Mouse (Mus musculus): ENCODE measurements around the gene Helq. TPM values are rescaled to one million over a fixed set of nuclear protein-coding genes. Genes with fewer than 3 reads are reported as not detected.

Gene Helq
- total and polyA plus RNA-seq, 3 experiments = 22.7 to 32.2 TPM; not detected in 1

DNA sequence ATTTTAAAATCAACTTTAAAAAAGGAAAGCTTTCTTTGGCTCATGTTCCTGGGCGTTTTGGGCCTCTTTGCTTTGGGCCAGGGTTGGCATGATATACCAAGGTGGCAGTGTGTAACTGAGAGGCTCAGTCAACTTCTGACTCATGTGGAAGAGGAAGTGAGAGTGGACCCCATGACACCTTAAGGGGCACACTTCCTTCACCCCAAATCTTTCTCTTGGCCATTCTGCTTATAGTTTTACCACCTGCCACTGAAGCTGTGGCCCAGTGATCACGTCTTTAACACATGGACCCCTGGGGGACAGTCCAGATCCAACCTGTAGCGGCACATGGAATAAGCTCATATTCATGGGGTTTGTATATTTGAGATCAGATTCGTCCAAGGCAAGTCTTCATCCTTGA, 72.4 kb downstream of the Helq start:
- Histone ChIP-seq H3K27ac (ENCODE audit: control insufficient read depth, low read depth, low read length) (no peak overlapping the region), H3K9ac (ENCODE audit: control insufficient read depth, low read depth, low read length, poor library complexity, severe bottlenecking) (no peak overlapping the region), H3K9me3 (replicated peaks; ENCODE audit: insufficient read depth, low read length) (no peaks in the 10 kb centered on the region), H3K27me3 (ENCODE audit: control insufficient read depth in 1 of 2, insufficient read depth in 2 of 2, low read length in 2 of 2) (no peaks in the 10 kb centered on the region), H3K4me1 (ENCODE audit: control insufficient read depth in 1 of 2, insufficient read depth in 2 of 2, low read length in 2 of 2) (no peaks in the 10 kb centered on the region), H3K79me2 (ENCODE audit: control insufficient read depth, insufficient read depth, low read length, poor library complexity) (no peaks in the 10 kb centered on the region), H3K4me3 (ENCODE audit: control insufficient read depth in 1 of 2, insufficient read depth in 1 of 2, low read depth in 2 of 2, low read length in 2 of 2) (no peak overlapping the region), H3K36me3 (ENCODE audit: control insufficient read depth in 1 of 2, insufficient read depth in 2 of 2, low read length in 2 of 2) (no peaks in the 10 kb centered on the region)
- DNase-seq (ENCODE audit: low read depth, low spot score) = no peak
- TF ChIP-seq CTCF (IDR thresholded peaks at IDR 0.05 in 2 of 3, conservative IDR thresholded peaks at IDR 0.05 in 1 of 3; ENCODE audit: control insufficient read depth in 1 of 3, insufficient read depth in 1 of 3, low read depth in 2 of 3, low read length in 3 of 3, poor library complexity in 1 of 3, severe bottlenecking in 1 of 3) = no peak

- H3K79me2 ChIP-seq (ENCODE audit: control insufficient read depth, insufficient read depth, low read length, poor library complexity) = no peaks in the 10 kb centered on the region
- H3K4me1 ChIP-seq (ENCODE audit: control insufficient read depth in 1 of 2, insufficient read depth in 2 of 2, low read length in 2 of 2) = no peaks in the 10 kb centered on the region
- TF ChIP-seq NRF1 (IDR thresholded peaks at IDR 0.05; ENCODE audit: insufficient read depth, low read depth, low read length, poor library complexity, severe bottlenecking) (no peak), BHLHE40 (IDR thresholded peaks at IDR 0.05; ENCODE audit: borderline replicate concordance, low read depth, low read length) (no peak), TBP (IDR thresholded peaks at IDR 0.05; ENCODE audit: low read depth, low read length) (no peak), USF1 (IDR thresholded peaks at IDR 0.05; ENCODE audit: low read depth, low read length) (no peak), GABPA (IDR thresholded peaks at IDR 0.05; ENCODE audit: low read depth, low read length) (no peak), NELFE (IDR thresholded peaks at IDR 0.05; ENCODE audit: low read depth, low read length) (no peak), RCOR1 (IDR thresholded peaks at IDR 0.05; ENCODE audit: low read depth, low read length) (no peak), MEF2A (IDR thresholded peaks at IDR 0.05; ENCODE audit: extremely low read depth, insufficient replicate concordance, low read depth, low read length, poor library complexity, severe bottlenecking) (no peak), USF2 (IDR thresholded peaks at IDR 0.05; ENCODE audit: borderline replicate concordance in 1 of 2, insufficient read depth in 1 of 2, low read depth in 1 of 2, low read length in 2 of 2) (no peak), TCF12 (IDR thresholded peaks at IDR 0.05; ENCODE audit: low read depth, low read length) (no peak)
- H3K9ac ChIP-seq (ENCODE audit: control insufficient read depth, low read depth, low read length, poor library complexity, severe bottlenecking) = no peak within 1 kb of the TSS
- H3K27me3 ChIP-seq (ENCODE audit: control insufficient read depth in 1 of 2, insufficient read depth in 2 of 2, low read length in 2 of 2) = no peaks in the 10 kb centered on the region; a peak in 1 of 4 replicates
- H3K27ac ChIP-seq (ENCODE audit: control insufficient read depth, low read depth, low read length) = no peak within 1 kb of the TSS
- no peak within 1 kb of the TSS for H3K4me3 ChIP-seq (ENCODE audit: control insufficient read depth in 1 of 2, insufficient read depth in 1 of 2, low read depth in 2 of 2, low read length in 2 of 2)
- no peaks in the 10 kb centered on the region for H3K36me3 ChIP-seq (ENCODE audit: control insufficient read depth in 1 of 2, insufficient read depth in 2 of 2, low read length in 2 of 2)
- H3K9me3 ChIP-seq (replicated peaks; ENCODE audit: insufficient read depth, low read length) = no peaks in the 10 kb centered on the region
- DNase-seq (ENCODE audit: low read depth, low spot score) = no peak
Observed at GRCm38 (mm10) chr5:100719235-100720088, 78.9 kb downstream of the Helq start, which contains the start of gene Hpse. Gene Hpse (minus strand): TSS chr5:100719716.

GRCm38 (mm10) chr5:100716762-100717161, 81.6 kb downstream of the Helq start:
- H3K27me3 ChIP-seq (ENCODE audit: control insufficient read depth in 1 of 2, insufficient read depth in 2 of 2, low read length in 2 of 2) = no peaks in the 10 kb centered on the region; a peak in 1 of 4 replicates
- H3K4me3 ChIP-seq (ENCODE audit: control insufficient read depth in 1 of 2, insufficient read depth in 1 of 2, low read depth in 2 of 2, low read length in 2 of 2) = no peak overlapping the region
- no peak for TF ChIP-seq UBTF (IDR thresholded peaks at IDR 0.05; ENCODE audit: borderline replicate concordance, insufficient read depth, low read depth, low read length)
- TF ChIP-seq MYB (IDR thresholded peaks at IDR 0.05; ENCODE audit: low read depth, low read length) = no peak
- TF ChIP-seq TBP (IDR thresholded peaks at IDR 0.05; ENCODE audit: low read depth, low read length) = no peak
- TF ChIP-seq ZC3H11A (IDR thresholded peaks at IDR 0.05; ENCODE audit: low read depth, low read length) = no peak
- H3K9me3 ChIP-seq (replicated peaks; ENCODE audit: insufficient read depth, low read length) = no peaks in the 10 kb centered on the region
- H3K9ac ChIP-seq (ENCODE audit: control insufficient read depth, low read depth, low read length, poor library complexity, severe bottlenecking) = no peak overlapping the region
- H3K79me2 ChIP-seq (ENCODE audit: control insufficient read depth, insufficient read depth, low read length, poor library complexity) = no peaks in the 10 kb centered on the region
- DNase-seq (ENCODE audit: low read depth, low spot score) = no peak
- H3K27ac ChIP-seq (ENCODE audit: control insufficient read depth, low read depth, low read length) = no peak overlapping the region
- peaks cover 0 to 2% of the 10 kb centered on the region in 2 experiments; a peak in 2 of 4 replicates for H3K36me3 ChIP-seq (ENCODE audit: control insufficient read depth in 1 of 2, insufficient read depth in 2 of 2, low read length in 2 of 2)
- peaks cover 0 to 3% of the 10 kb centered on the region in 2 experiments; a peak in 1 of 4 replicates for H3K4me1 ChIP-seq (ENCODE audit: control insufficient read depth in 1 of 2, insufficient read depth in 2 of 2, low read length in 2 of 2)
